Mouse (Mus musculus): ENCODE data around the gene Tbx5.

- no peak for TF ChIP-seq CTCF (IDR thresholded peaks at IDR 0.05; ENCODE audit: low read depth, low read length)
- no peak for TF ChIP-seq POLR2A (IDR thresholded peaks at IDR 0.05; ENCODE audit: extremely low read depth, insufficient read depth, low read length)
Observed at GRCm38 (mm10) chr5:119820452-119820851, 12.0 kb upstream of the Tbx5 start.
